Mouse (Mus musculus): Measurements from ENCODE around the gene Gm10720.
"Not testable (repeated sequence)": the region's sequence is repeated elsewhere in the genome, so short reads cannot be mapped to it uniquely, and the experiment has no call there.

Gene Gm10720

DNA sequence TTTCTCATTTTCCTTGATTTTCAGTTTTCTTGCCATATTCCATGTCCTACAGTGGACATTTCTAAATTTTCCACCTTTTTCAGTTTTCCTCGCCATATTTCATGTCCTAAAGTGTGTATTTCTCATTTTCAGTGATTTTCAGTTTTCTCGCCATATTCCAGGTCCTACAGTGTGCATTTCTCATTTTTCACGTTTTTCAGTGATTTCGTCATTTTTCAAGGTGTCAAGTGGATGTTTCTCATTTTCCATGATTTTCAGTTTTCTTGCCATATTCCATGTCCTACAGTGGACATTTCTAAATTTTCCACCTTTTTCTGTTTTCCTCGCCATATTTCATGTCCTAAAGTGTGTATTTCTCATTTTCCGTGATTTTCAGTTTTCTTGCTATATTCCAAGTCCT lies 10.2 kb downstream of the Gm10720 start:
- DNase-seq (ENCODE audit: low read depth, low spot score): not testable (repeated sequence)

DNA sequence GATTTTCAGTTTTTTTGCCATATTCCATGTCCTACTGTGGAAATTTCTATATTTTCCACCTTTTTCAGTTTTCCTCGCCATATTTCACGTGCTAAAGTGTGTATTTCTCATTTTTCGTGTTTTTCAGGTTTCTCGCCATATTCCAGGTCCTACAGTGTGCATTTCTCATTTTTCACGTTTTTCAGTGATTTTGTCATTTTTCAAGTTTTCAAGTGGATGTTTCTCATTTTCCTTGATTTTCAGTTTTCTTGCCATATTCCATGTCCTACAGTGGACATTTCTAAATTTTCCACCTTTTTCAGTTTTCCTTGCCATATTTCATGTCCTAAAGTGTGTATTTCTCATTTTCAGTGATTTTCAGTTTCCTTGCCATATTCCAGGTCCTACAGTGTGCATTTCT lies 10.7 kb downstream of the Gm10720 start:
- not testable (repeated sequence) for DNase-seq (ENCODE audit: low read depth, low spot score)

GRCm38 (mm10) chr9:3026741-3027140 lies 11.3 kb downstream of the Gm10720 start:
- not testable (repeated sequence) for DNase-seq (ENCODE audit: low read depth, low spot score)

DNA sequence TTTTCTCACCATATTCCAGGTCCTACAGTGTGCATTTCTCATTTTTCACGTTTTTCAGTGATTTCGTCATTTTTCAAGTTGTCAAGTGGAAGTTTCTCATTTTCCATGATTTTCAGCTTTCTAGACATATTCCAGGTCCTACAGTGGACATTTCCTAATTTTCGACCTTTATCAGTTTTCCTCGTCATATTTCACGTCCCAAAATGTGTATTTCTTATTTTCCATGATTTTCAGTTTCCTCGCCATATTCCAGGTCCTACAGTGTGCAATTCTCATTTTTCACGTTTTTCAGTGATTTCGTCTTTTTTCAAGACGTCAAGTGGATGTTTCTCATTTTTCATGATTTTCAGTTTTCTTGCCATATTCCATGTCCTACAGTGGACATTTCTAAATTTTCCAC lies 11.7 kb downstream of the Gm10720 start:
- DNase-seq (ENCODE audit: low read depth, low spot score): peak; percentile 26

DNA sequence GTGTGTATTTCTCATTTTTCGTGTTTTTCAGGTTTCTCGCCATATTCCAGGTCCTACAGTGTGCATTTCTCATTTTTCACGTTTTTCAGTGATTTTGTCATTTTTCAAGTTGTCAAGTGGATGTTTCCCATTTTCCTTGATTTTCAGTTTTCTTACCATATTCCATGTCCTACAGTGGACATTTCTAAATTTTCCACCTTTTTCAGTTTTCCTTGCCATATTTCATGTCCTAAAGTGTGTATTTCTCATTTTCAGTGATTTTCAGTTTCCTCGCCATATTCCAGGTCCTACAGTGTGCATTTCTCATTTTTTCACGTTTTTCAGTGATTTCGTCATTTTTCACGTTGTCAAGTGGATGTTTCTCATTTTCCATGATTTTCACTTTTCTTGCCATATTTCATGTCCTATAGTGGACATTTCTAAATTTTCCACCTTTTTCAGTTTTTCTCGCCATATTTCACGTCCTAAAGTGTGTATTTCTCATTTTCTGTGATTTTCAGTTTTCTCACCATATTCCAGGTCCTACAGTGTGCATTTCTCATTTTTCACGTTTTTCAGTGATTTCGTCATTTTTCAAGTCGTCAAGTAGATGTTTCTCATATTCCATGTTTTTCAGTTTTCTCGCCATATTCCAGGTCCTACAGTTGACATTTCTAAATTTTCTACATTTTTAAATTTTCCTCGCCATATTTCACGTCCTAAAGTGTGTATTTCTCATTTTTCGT lies 14.0 kb downstream of the Gm10720 start:
- DNase-seq (ENCODE audit: low read depth, low spot score): not testable (repeated sequence)

DNA sequence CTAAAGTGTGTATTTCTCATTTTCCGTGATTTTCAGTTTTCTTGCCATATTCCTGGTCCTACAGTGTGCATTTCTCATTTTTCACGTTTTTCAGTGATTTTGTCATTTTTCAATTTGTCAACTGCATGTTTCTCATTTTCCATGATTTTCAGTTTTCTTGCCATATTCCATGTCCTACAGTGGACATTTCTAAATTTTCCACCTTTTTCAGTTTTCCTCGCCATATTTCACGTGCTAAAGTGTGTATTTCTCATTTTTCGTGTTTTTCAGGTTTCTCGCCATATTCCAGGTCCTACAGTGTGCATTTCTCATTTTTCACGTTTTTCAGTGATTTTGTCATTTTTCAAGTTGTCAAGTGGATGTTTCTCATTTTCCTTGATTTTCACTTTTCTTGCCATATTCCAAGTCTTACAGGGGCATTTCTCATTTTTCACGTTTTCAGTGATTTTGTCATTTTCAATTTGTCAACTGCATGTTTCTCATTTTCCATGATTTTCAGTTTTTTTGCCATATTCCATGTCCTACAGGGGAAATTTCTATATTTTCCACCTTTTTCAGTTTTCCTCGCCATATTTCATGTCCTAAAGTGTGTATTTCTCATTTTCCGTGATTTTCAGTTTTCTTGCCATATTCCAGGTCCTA lies 15.3 kb downstream of the Gm10720 start:
- DNase-seq (ENCODE audit: low read depth, low spot score): peak; percentile 36

DNA sequence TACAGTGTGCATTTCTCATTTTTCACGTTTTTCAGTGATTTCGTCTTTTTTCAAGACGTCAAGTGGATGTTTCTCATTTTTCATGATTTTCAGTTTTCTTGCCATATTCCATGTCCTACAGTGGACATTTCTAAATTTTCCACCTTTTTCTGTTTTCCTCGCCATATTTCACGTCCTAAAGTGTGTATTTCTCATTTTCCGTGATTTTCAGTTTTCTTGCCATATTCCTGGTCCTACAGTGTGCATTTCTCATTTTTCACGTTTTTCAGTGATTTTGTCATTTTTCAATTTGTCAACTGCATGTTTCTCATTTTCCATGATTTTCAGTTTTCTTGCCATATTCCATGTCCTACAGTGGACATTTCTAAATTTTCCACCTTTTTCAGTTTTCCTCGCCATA lies 18.8 kb downstream of the Gm10720 start, which contains the start of gene Gm17535:
TSS of gene Gm17535 (plus strand) at position 301 of the 400 bp plus-strand sequence.
- not testable (repeated sequence) for DNase-seq (ENCODE audit: low read depth, low spot score)

DNA sequence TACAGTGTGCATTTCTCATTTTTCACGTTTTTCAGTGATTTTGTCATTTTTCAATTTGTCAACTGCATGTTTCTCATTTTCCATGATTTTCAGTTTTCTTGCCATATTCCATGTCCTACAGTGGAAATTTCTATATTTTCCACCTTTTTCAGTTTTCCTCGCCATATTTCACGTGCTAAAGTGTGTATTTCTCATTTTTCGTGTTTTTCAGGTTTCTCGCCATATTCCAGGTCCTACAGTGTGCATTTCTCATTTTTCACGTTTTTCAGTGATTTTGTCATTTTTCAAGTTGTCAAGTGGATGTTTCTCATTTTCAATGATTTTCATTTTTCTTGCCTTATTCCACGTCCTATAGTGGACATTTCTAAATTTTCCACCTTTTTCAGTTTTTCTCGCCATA lies 21.1 kb downstream of the Gm10720 start, which contains the start of gene Gm10715:
TSS of gene Gm10715 (plus strand) at position 301 of the 400 bp plus-strand sequence.
- DNase-seq (ENCODE audit: low read depth, low spot score): not testable (repeated sequence)

GRCm38 (mm10) chr9:3038161-3038560 lies 22.7 kb downstream of the Gm10720 start:
- peak; percentile 8 for DNase-seq (ENCODE audit: low read depth, low spot score)
